Mouse (Mus musculus) forelimb bud, embryonic 11.5 days (tissue): ENCODE results near the gene Hbb-bh2.
"Not testable (repeated sequence)": the region's sequence is repeated elsewhere in the genome, so short reads cannot be mapped to it uniquely, and the experiment has no call there.

Source experiments
- DNase-seq: peaks from one replicate; pipeline ENCODE4 v3.0.0-alpha.2; 2012; ENCODE audit warnings: low read depth, low spot score

The Hbb-bh2 gene

GRCm38 (mm10) chr7:103840268-103840667 lies at the start of gene Hbb-bh2:
Gene Hbb-bh2 (minus strand): TSS chr7:103840520.
- no peak for DNase-seq

GRCm38 (mm10) chr7:103886152-103886551 lies 45.8 kb upstream of the Hbb-bh2 start, which contains the start of gene Olfr66:
Gene Olfr66 (minus strand): TSS chr7:103886252.
- no peak for DNase-seq

DNA sequence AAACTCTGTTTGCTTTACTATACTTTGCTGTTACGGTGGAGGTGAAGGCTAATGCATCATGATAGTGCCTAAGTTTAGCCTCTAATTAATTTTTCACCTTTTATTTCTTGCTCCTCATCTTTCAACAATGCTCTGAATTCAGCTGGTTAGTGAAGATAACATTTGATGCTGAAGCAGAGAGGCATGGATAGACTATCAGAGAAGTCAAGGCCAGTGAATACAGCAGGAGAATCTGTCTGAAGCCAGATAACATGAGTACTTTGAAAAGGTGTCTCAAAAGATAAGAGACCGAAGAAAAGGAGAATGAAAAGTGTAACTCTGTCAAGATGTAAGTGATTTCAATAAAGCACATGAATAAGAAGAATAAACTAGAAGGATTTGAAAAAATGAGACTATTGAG lies 36.8 kb upstream of the Hbb-bh2 start:
- no peak for DNase-seq

DNA sequence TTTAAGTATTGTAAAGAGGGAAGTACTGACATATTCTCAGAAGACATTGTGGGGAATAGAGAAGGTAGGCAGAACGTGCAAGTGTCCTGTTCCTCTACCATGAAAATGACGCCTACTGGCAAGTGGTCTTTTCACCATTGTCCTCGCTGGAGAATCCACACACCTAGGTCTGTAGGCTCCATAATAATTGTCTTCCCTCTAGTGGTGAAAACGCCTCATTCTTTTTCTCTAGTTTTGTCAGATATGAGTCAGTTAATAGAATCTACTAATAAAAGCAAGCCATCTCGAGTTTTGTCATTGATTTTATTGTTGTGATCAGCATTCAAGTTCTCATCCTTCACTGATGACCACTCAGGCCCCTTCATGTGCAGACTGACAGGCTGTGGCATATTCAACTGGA lies 34.1 kb upstream of the Hbb-bh2 start:
- no peak for DNase-seq

DNA sequence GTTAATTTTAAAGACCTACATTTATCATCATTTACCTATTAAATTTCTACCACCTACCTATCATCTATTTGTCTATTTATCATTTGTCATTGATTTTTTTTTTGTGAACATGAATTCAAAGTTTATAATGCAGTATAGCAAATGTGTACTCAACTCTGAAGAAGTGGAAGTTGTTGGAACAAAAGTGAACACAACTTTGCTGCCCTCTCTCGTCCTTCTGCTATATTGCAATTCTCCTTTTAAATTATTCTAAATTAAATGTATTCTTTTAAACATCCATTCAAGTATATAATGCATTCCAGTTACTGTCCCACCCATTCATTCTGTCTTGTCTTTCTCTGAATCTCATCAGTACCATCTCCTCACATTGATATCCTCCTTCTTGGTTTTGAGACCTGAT lies 32.7 kb upstream of the Hbb-bh2 start:
- no peak for DNase-seq

- no peak for DNase-seq
Observed at GRCm38 (mm10) chr7:103870667-103871066, 30.3 kb upstream of the Hbb-bh2 start.

GRCm38 (mm10) chr7:103865716-103866115 lies 25.4 kb upstream of the Hbb-bh2 start:
- no peak for DNase-seq

DNA sequence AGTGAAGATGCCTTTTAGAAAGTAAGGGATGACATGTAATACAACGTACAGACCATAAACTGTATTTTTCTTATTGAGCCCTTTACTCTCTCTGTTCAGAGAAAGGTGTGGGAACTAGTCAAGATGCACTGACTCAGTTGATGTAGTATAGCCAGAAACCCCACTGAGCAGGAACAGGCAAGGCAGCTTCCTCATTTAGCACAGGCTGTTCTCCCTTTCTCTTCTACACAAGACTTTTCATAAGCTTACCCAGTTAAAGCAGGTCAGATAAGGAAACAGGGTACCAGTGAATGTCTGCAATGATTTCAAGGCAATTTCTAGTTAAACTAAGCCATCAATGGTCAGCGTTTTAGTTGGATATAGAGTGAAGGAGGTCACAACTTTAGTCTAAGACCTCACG lies 21.2 kb upstream of the Hbb-bh2 start:
- DNase-seq, result no peak

- peak; percentile 25 for DNase-seq
Observed at GRCm38 (mm10) chr7:103860855-103861254, 20.5 kb upstream of the Hbb-bh2 start.

GRCm38 (mm10) chr7:103859076-103859475 lies 18.8 kb upstream of the Hbb-bh2 start:
- no peak for DNase-seq

DNA sequence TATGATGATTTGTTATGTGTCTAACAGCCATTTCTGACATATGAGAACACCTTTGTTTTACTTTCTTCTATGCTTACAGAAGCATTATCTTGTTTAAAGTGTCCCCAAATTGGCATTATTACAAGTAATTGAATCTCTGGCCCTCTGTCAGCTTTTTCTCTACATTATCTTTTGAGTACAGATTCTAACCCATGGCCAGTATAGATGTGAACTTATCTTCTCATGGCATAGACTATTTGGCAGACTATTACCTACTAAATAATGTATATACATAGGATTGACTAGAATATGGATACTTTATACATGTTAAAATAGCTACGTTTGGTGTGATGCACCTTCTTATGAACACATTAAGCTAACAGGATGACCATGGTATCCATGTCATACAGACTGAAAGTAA lies 14.3 kb upstream of the Hbb-bh2 start:
- DNase-seq, result no peak

DNA sequence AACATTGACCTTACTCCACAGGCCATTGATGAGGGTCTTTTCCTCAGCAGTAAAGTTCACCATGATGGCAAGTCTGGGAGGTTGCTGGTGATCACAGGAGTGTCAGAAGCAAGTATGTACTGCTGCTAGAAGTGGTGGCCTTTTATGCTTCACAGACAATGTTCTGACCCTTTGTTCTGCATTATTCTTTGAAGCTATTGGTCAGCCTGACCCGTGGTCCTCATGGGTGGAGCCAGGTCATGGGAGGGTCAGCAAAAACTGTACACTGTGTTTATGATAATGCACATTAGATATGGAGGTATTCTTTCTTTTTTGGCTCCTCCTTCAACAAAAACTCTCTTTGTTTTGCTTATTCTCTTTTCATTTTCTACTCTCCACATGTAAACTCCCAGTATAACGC lies 12.8 kb upstream of the Hbb-bh2 start, which contains the start of gene Hbb-y:
TSS of gene Hbb-y (minus strand) at position 127 of the 400 bp plus-strand sequence.
- DNase-seq, result no peak

DNA sequence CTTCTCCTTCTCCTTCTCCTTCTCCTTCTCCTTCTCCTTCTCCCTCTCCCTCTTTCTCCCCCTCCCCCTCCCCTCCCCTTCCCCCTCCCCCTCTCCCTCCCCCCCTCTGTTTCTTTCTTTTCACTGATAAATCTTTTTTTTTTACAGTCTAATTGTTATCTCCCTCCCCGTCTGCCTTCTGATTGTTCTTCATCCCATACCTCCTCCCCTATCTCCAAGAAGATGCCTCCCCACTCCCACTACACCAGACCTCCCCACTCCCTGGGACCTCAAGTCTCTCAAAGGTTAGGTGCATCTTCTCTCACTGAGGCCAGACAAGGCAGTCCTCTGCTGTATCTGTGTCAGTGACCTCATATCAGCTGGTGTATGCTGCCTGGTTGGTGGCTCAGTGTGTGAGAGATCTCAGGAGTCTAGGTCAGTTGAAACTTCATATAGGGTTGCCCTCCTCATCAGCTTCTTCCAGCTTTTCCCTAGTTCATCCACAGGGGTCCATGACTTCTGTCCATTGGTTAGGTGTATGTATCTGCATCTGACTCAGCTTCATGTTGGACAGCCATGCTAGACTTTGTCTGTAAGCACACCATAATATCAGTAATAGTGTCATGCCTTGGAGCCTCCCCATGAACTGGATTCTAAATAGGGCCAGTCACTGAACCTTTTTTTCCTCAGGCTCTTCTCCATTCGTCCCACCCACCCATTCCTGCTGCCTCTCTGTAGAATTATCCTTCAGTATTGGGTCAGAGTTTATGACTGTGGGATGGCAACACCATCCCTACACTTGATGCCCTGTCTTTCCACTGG lies 4.4 kb upstream of the Hbb-bh2 start:
- no peak for DNase-seq

DNA sequence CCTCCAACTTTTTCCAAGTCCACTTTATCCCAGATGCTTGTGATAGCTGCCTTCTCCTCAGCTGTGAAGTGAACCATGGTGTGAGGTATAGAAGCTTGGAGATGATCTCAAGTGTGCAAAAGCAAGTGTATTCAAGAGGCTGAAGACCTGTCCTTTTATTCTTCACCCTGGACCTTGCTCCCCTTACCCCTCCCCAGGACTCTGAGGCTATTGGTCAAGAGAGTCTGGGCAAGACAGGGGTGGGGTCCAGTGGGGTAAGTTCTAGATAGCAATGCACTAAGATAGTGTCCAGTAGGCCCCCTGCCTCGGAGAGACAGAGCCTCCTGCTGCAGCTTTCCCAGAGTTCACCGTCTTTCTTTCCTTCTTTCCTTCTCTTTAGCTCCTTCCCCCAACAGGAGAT lies 2.7 kb upstream of the Hbb-bh2 start, which contains the start of gene Hbb-bh1:
TSS of gene Hbb-bh1 (minus strand) at position 131 of the 400 bp plus-strand sequence.
- DNase-seq, result no peak

- no peak for DNase-seq
Observed at GRCm38 (mm10) chr7:103827808-103828207, 12.5 kb downstream of the Hbb-bh2 start, which contains the start of gene Hbb-bs. Gene Hbb-bs (minus strand): TSS chr7:103828096.

- not testable (repeated sequence) for DNase-seq
Observed at GRCm38 (mm10) chr7:103827139-103827538, 13.2 kb downstream of the Hbb-bh2 start.

GRCm38 (mm10) chr7:103826255-103826887 lies 13.9 kb downstream of the Hbb-bh2 start:
- DNase-seq, result no peak

- no peak for DNase-seq
Observed at GRCm38 (mm10) chr7:103825536-103826254, 14.6 kb downstream of the Hbb-bh2 start.

DNA sequence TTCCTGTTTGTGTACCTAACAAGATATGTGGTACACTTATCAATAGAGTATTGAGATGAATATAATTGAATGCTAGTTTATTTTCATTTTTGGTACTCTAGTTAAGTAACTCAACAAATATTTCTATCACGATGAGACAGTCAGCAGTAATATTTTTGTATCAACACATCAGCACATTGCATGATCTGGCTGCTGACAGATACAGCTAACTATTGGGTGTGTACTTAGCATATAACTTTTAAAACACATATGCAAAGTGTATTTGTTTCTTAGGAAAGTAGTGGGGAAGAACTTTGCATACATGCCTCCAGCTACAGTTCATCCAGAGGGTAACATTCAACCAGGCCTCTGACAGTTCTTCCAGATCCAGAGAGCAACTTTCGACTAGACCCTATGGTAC lies 15.7 kb downstream of the Hbb-bh2 start:
- no peak for DNase-seq

- DNase-seq, result not testable (repeated sequence)
Observed at GRCm38 (mm10) chr7:103815085-103815484, 25.2 kb downstream of the Hbb-bh2 start.

DNA sequence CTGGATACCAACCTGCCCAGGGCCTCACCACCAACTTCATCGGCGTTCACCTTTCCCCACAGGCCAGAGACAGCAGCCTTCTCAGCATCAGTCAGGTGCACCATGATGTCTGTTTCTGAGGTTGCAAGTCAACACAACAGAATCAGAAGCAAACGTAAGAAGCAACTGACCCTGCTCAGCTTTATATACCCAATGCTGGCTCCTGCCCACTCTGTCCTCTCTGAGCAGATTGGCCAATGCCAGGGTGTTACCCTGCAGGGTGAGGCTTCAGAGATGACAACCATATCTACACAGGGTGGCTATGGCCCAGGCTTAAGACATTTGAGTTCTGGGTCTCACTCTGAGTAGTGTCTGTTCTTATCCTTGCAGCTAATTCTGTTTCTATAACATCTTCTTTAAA lies 26.6 kb downstream of the Hbb-bh2 start, which contains the start of gene Hbb-bt:
TSS of gene Hbb-bt (minus strand) at position 231 of the 400 bp plus-strand sequence.
- DNase-seq, result no peak

DNA sequence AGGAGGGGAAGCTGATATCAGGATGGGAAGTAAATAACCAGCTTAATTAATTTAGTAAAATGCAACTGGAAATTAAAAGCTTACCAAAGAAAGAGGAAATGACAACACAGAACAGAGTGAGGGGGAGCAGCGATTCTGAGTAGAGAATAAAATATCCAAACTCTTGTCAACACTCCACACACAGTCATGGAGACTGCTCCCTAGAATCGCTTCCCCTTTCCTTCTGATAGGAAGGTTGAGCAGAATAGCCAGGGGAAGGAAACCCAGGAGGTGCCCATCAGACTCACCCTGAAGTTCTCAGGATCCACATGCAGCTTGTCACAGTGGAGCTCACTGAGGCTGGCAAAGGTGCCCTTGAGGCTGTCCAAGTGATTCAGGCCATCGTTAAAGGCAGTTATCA lies 27.2 kb downstream of the Hbb-bh2 start:
- not testable (repeated sequence) for DNase-seq
